Mouse (Mus musculus): ENCODE data around the gene Tnf. TPM values are rescaled to one million over a fixed set of nuclear protein-coding genes. Genes with fewer than 3 reads are reported as not detected.

The Tnf gene
- not detected in 2 replicates for polyA plus RNA-seq (2016; fragmentation: Nextera tagmentation; extraction: Ambion mirVana)

DNA sequence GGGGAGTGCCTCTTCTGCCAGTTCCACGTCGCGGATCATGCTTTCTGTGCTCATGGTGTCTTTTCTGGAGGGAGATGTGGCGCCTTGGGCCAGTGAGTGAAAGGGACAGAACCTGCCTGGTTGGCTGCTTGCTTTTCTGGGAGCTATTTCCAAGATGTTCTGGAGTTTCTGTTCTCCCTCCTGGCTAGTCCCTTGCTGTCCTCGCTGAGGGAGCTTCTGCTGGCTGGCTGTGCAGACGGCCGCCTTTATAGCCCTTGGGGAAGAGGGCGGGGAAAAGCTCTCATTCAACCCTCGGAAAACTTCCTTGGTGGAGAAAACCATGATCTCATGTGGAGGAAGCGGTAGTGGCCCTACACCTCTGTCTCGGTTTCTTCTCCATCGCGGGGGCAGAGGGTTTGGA is at the start of gene Tnf:
Gene Tnf (minus strand): TSS at position 221 of the 400 bp plus-strand sequence.
- Histone ChIP-seq H3K27ac (no peak within 1 kb of the TSS), H3K9ac (replicated peaks) (no peak within 1 kb of the TSS), H3K36me3 (no peaks in the 10 kb centered on the region), H3K4me2 (0 out of 2 replicates have a peak within 1 kb of the TSS, but pooled peaks have one; percentile 19), H3K27me3 (peaks cover 81% of the 10 kb centered on the region), H3K9me3 (no peaks in the 10 kb centered on the region), H3K4me3 (replicated peaks) (no peak within 1 kb of the TSS), H3K4me1 (replicated peaks) (0 out of 2 replicates have a peak, but pooled peaks cover 6% of the 10 kb centered on the region)
- no peak for ATAC-seq (ENCODE audit: insufficient number of reproducible peaks, insufficient read depth, low FRiP score, low TSS enrichment, low read depth)
- WGBS, result 34% methylated on average over 13 of the region's 13 CpGs

DNA sequence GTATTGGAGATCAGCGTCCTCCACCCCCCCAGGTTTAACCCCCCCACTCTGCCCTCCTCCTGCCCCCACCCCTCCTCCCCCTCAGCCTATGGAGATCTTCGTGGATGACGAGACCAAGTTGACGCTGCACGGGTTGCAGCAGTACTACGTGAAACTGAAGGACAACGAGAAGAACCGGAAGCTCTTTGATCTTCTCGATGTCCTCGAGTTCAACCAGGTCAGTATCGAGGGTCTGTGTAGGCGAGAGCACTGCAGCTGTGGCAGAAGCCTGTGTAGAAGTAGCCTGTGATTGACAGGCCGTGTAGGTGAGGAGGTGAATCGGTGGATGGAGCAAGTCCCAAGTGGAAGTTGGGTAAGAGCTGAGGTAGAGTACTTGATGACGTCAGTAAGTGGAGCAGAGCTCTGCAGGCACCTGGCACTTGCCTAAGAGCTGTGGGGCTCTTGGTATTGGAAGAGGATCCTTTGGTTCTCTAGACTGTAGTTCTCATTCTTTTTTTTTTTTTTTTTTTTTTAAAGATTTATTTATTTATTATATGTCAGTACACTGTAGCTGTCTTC is 49.4 kb upstream of the Tnf start:
- Histone ChIP-seq H3K9me3 (no peaks in the 10 kb centered on the region), H3K27me3 (no peaks in the 10 kb centered on the region), H3K9ac (replicated peaks) (no peak overlapping the region), H3K36me3 (peaks cover 81% of the 10 kb centered on the region), H3K27ac (no peak overlapping the region), H3K4me2 (no peak overlapping the region), H3K4me1 (replicated peaks) (no peaks in the 10 kb centered on the region; the same call in 1 of the 2 replicates), H3K4me3 (replicated peaks) (no peak overlapping the region)
- WGBS, result 85% methylated on average over 15 of the region's 15 CpGs
- ATAC-seq (ENCODE audit: insufficient number of reproducible peaks, insufficient read depth, low FRiP score, low TSS enrichment, low read depth), result no peak

DNA sequence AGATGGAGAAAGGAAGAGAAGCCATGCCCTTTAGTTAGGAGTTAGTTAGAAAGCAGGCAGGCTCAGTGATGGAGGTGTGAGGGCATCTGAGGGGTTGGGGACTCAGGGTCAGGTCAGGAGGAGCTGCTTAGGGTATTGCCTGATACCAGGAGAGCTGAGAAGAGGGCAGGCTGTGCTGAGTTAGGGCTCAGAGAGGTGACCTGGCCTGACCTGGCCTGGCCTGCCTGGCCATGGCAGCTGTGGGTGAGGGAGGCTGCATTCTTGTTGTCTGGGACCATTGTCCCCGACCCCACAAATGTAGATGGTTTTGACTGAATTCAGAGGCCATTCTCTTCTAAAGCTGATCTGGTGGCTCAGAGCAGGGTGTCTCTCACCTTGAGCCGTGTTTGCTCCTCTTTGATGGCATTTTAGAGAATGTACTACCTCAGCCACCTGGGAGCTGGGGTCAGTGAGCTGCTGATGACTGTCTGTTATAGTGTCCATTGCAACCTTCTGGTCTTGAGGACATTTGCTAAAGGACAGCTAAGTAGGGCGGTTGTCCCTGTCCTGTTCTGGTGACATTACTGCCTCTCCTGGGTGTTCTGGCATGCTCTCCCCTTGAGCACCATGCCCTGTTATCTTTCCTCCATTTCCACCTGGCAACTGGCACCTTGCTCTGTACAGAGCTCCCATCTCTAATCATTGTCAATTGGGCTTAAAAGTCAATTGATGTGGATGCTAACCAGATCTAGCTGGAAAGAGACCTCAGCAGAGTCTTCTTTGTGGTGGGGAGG is 48.7 kb upstream of the Tnf start:
- no peak overlapping the region; the same call in 1 of the 2 replicates for H3K9ac ChIP-seq (replicated peaks)
- peaks cover 3% of the 10 kb centered on the region; the same call in 1 of the 2 replicates for H3K4me1 ChIP-seq (replicated peaks)
- 88% methylated on average over 3 of the region's 3 CpGs for WGBS
- H3K4me2 ChIP-seq, result no peak overlapping the region
- no peak overlapping the region for H3K4me3 ChIP-seq (replicated peaks)
- H3K27ac ChIP-seq, result no peak overlapping the region
- H3K36me3 ChIP-seq, result peaks cover 88% of the 10 kb centered on the region
- H3K27me3 ChIP-seq, result no peaks in the 10 kb centered on the region
- no peaks in the 10 kb centered on the region for H3K9me3 ChIP-seq
- no peak for ATAC-seq (ENCODE audit: insufficient number of reproducible peaks, insufficient read depth, low FRiP score, low TSS enrichment, low read depth)

DNA sequence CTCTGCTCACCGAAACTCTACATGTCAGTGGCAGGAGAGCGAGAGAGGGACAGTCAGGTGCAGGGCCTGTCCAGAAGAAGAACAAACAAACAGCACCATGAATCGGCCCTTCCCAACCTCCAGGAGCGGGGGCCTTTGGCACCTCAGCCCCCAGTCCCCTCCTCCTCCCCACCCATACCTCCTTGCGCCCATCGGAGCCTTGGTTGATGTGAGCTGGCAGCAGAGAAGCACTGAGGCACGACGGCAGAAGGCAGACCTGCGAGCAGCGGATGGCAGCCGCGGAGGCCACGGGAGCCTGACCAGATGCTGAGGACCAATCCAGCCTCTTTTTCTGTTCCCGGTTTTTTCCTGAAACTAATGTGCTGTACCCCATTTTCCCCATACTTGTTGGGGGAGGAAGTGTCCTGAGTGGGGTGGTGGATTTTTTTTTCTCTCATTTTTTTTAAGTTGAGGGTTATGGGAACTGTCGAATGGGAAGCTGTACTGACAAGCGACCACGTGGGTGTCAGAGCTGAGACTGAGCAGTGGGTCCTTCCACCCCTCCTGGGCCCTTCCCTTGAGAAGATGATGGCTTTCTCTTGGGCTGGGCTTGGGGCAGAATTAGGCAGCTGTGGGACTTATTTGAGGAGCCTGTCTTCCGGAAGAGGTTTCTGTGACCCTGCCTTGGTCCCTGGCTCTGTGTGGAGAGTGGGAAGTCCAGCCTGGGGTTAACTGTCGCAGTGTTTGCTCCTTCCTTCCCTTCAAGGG is 47.8 kb upstream of the Tnf start:
- Histone ChIP-seq H3K9ac (replicated peaks) (no peak overlapping the region), H3K4me1 (replicated peaks) (peaks cover 13% of the 10 kb centered on the region), H3K4me3 (replicated peaks) (no peak overlapping the region), H3K27me3 (no peaks in the 10 kb centered on the region), H3K27ac (no peak overlapping the region), H3K9me3 (no peaks in the 10 kb centered on the region), H3K4me2 (no peak overlapping the region), H3K36me3 (peaks cover 97% of the 10 kb centered on the region)
- 91% methylated on average over 19 of the region's 19 CpGs for WGBS
- ATAC-seq (ENCODE audit: insufficient number of reproducible peaks, insufficient read depth, low FRiP score, low TSS enrichment, low read depth), result no peak

DNA sequence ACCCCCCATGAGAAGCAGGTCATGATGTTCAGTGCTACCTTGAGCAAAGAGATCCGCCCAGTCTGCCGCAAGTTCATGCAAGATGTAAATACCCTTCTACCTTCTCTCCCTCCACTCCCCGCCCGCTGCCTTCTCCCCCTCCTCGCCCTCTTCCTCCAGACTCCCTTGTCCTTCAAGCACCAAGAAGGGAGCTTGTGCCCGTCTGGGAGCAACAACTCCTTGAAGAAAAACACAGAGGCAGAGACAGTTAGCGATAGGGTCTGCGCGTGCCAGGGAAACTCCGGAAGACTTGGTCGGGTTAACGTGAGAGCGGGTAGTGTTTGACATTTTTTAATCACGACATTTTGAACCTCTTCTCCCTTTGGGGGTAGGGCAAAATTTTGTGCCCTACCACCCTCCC is 47.2 kb upstream of the Tnf start:
- H3K36me3 ChIP-seq, result peaks cover 99% of the 10 kb centered on the region
- 88% methylated on average over 14 of the region's 14 CpGs for WGBS
- H3K4me2 ChIP-seq, result no peak overlapping the region
- no peak for ATAC-seq (ENCODE audit: insufficient number of reproducible peaks, insufficient read depth, low FRiP score, low TSS enrichment, low read depth)
- H3K4me1 ChIP-seq (replicated peaks), result peaks cover 19% of the 10 kb centered on the region
- H3K4me3 ChIP-seq (replicated peaks), result no peak overlapping the region
- no peaks in the 10 kb centered on the region for H3K27me3 ChIP-seq
- no peak overlapping the region for H3K9ac ChIP-seq (replicated peaks)
- no peak overlapping the region for H3K27ac ChIP-seq
- no peaks in the 10 kb centered on the region for H3K9me3 ChIP-seq

DNA sequence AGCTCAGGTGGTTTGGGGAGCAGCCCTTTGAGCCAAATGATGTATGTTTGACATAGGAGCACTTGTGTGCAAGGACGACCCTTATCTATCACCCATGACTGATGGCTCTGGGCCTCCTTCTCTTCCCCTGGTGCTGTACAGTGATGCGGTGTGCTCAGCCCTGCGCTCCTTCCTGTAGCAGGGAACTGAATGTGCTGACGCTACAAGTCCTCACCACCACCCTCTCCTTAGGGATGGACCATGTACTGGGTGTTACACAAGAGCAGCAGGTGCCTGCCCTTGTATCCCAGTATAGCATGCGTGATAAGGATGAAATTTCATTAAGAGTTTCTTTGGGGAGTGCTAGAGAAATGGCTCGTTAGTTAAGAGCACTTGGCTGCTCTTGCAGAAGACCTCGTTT is 45.3 kb upstream of the Tnf start:
- H3K9ac ChIP-seq (replicated peaks), result no peak overlapping the region
- H3K27ac ChIP-seq, result no peak overlapping the region
- no peak overlapping the region for H3K4me3 ChIP-seq (replicated peaks)
- peaks cover 91% of the 10 kb centered on the region for H3K36me3 ChIP-seq
- H3K9me3 ChIP-seq, result no peaks in the 10 kb centered on the region
- H3K4me2 ChIP-seq, result no peak overlapping the region
- ATAC-seq (ENCODE audit: insufficient number of reproducible peaks, insufficient read depth, low FRiP score, low TSS enrichment, low read depth), result no peak
- H3K4me1 ChIP-seq (replicated peaks), result peaks cover 28% of the 10 kb centered on the region
- no peaks in the 10 kb centered on the region for H3K27me3 ChIP-seq
- 89% methylated on average over 7 of the region's 7 CpGs for WGBS

DNA sequence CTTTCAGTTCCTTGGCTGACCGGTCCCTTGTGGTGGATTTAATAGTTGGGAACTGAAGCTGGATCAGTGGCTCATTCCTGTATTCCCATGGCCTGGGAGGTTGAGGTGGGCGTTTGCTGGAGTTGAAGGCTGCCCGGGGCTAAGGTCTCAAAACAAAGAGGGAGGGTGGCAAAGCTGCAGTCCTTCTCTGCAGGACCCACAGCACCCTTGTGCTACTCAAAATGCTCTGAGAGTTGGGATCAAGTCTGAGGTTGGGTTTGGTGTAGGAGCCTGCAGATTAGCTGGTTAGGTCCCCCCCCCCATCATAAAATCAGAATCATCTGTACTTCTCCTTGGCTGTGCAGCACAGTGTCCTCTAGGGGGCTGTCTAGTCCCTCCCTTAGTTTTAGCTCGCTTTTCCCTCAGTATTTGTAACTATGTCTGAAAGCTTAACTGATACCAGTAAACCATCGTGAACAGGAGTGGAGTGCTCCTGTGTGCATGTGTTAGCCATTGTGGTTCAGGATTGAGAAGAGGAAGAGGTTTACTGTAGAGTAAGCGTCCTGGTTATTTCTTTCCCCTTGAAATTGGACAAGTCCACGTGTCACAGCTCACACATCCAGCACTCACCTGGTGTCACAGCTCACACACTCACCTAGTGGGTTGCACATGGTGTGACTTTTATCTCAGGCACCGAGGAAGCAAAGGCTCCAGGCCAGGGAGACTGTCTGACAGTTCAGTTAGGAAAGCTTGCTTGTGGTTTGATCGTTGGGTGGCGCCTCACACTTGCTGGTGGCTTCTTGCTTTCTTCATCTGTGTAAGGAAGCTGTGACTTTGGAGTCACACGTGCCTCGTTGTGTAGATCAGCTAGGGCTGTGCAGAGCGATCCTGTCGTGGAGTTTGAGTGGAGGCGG is 44.2 kb upstream of the Tnf start:
- H3K27ac ChIP-seq, result no peak overlapping the region
- WGBS, result 86% methylated on average over 15 of the region's 15 CpGs
- H3K27me3 ChIP-seq, result no peaks in the 10 kb centered on the region
- no peak overlapping the region for H3K9ac ChIP-seq (replicated peaks)
- ATAC-seq (ENCODE audit: insufficient number of reproducible peaks, insufficient read depth, low FRiP score, low TSS enrichment, low read depth), result no peak
- H3K4me2 ChIP-seq, result peak overlapping the region; percentile 97
- peaks cover 28% of the 10 kb centered on the region for H3K4me1 ChIP-seq (replicated peaks)
- H3K9me3 ChIP-seq, result no peaks in the 10 kb centered on the region
- H3K36me3 ChIP-seq, result peaks cover 81% of the 10 kb centered on the region
- 0 out of 2 replicates have a peak overlapping the region, but pooled peaks have one; percentile 11 for H3K4me3 ChIP-seq (replicated peaks)

DNA sequence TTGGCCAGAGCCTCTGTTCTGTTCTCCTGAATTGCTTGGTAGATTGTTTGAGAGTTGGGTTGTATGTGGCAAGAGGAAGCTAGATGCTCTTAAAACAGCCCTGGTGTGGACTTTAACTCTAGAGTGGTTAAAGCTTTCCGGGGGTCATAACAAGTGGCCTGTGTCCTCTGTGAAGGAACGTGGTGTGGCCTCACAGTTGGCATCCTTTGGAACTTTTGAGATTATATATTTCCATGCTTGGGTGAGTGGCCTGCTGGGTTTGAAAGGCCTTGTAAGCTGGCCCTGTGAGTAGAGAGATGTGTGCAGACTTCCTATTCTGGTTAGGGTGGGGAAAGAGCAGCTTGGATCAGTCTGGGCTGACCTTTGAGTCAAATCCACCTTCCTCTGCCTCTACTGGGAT is 43.2 kb upstream of the Tnf start:
- no peak for ATAC-seq (ENCODE audit: insufficient number of reproducible peaks, insufficient read depth, low FRiP score, low TSS enrichment, low read depth)
- H3K27me3 ChIP-seq, result no peaks in the 10 kb centered on the region
- no peaks in the 10 kb centered on the region for H3K9me3 ChIP-seq
- WGBS, result 84% methylated on average over 2 of the region's 2 CpGs
- H3K4me2 ChIP-seq, result peak overlapping the region; percentile 97
- peak overlapping the region; percentile 100 for H3K9ac ChIP-seq (replicated peaks)
- no peak overlapping the region for H3K27ac ChIP-seq
- H3K4me1 ChIP-seq (replicated peaks), result peaks cover 38% of the 10 kb centered on the region
- peaks cover 72% of the 10 kb centered on the region for H3K36me3 ChIP-seq
- H3K4me3 ChIP-seq (replicated peaks), result peak overlapping the region; percentile 96

DNA sequence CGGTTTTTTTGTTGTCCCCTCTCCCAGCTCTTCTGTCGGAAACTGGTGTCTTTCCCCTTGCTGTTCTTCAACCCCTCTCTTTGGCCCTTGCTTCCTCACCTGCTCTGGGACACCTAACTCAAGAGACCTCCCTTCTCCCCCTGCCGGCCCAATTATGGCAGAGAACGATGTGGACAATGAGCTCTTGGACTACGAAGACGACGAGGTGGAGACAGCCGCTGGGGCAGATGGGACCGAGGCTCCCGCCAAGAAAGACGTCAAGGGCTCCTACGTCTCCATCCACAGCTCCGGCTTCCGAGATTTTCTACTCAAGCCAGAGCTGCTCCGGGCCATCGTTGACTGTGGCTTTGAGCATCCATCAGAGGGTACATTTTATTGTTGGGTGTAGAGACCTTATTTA is 41.3 kb upstream of the Tnf start:
- H3K36me3 ChIP-seq, result peaks cover 52% of the 10 kb centered on the region
- WGBS, result 10% methylated on average over 16 of the region's 16 CpGs
- H3K4me1 ChIP-seq (replicated peaks), result peaks cover 38% of the 10 kb centered on the region
- peak overlapping the region; percentile 99 for H3K27ac ChIP-seq
- no peak for ATAC-seq (ENCODE audit: insufficient number of reproducible peaks, insufficient read depth, low FRiP score, low TSS enrichment, low read depth)
- H3K4me3 ChIP-seq (replicated peaks), result peak overlapping the region; percentile 96
- no peaks in the 10 kb centered on the region for H3K27me3 ChIP-seq
- peak overlapping the region; percentile 97 for H3K4me2 ChIP-seq
- peak overlapping the region; percentile 100 for H3K9ac ChIP-seq (replicated peaks)
- H3K9me3 ChIP-seq, result no peaks in the 10 kb centered on the region

DNA sequence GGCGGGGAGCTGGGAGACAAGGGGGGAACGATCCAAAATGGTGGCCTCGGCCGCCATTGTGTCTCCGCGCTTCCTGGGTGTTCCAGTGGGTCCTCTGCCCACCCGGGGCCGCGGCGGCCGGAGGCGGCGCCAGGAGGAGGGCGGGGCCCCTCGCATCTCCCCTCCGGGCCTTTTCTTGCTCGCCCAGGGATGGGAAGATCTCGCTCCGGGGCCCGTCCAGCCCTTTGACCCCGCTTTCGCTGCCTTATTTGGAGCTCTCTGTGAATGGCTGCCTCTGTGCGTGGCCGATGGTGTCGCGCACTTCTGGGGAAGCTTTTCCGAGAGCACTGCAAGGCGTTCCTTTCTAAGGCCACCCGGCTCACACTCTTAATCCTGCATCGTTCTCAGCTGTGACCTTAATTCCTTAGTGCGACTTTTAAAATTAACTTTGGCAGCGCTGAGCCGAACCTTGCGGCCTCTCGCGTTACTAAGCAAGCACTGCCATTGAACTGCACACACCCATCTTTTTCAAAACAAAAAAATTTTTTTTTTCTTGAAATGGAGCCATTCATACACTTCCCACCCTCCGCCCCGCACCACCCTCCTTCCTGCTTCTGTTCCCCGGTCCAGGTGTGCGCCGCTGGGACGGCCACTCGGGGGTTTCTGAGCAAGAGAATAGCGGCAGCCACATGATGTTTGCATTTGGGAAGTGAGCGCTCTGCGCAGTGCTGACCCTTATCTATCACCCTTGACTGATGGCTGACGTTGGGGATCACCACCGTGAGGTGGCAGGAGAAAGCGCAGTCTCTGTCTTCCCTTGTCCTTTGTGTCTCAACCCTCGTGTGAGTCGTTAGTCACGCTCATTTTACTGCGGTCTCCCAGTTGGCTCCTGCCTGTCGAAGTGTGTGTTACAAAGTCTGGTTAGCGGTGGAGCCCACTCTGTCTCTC is 40.5 kb upstream of the Tnf start:
- Histone ChIP-seq H3K36me3 (peaks cover 47% of the 10 kb centered on the region), H3K9ac (replicated peaks) (peak overlapping the region; percentile 100), H3K9me3 (no peaks in the 10 kb centered on the region), H3K27ac (peak overlapping the region; percentile 99), H3K4me3 (replicated peaks) (peak overlapping the region; percentile 96), H3K4me1 (replicated peaks) (peaks cover 38% of the 10 kb centered on the region), H3K4me2 (peak overlapping the region; percentile 97), H3K27me3 (no peaks in the 10 kb centered on the region)
- under 1% methylated on average over 54 of the region's 55 CpGs for WGBS
- peak; percentile 23 for ATAC-seq (ENCODE audit: insufficient number of reproducible peaks, insufficient read depth, low FRiP score, low TSS enrichment, low read depth)

Data from limb, embryonic 12.5 days (tissue).